Mouse (Mus musculus) ES-E14 (cell line): Measurements from ENCODE around the gene Snx17.

Experiments used
- CHD2 ChIP-seq: IDR thresholded peaks from 2 replicates; pipeline ENCODE4 v1.6.1; 2014; ENCODE audit warnings: mild to moderate bottlenecking, low read depth, low read length, inconsistent platforms
- MAFK ChIP-seq: IDR thresholded peaks from 2 replicates; pipeline ENCODE4 v1.6.1; 2014; ENCODE audit warnings: mild to moderate bottlenecking, low read depth, low read length, inconsistent platforms; ENCODE audit not compliant: insufficient read depth
- ZC3H11A ChIP-seq: IDR thresholded peaks from 2 replicates; pipeline ENCODE4 v1.6.1; 2012; ENCODE audit warnings: low read depth, mild to moderate bottlenecking, inconsistent platforms, low read length, borderline replicate concordance
- ZNF384 ChIP-seq: IDR thresholded peaks from 2 replicates; pipeline ENCODE4 v1.6.1; 2012; ENCODE audit warnings: low read depth, low read length, inconsistent platforms

GRCm38 (mm10) chr5:31195671-31196070 is 2.6 kb downstream of the Snx17 start:
- TF ChIP-seq ZC3H11A: no peak
- no peak for TF ChIP-seq CHD2
- TF ChIP-seq ZNF384: no peak
- no peak for TF ChIP-seq MAFK
